Mouse (Mus musculus): ENCODE data around the gene Alx3.
A peak's percentile ranks its signal among the peaks of the same experiment; 100 is the strongest.
"Not testable (repeated sequence)": the region's sequence is repeated elsewhere in the genome, so short reads cannot be mapped to it uniquely, and the experiment has no call there.

Alx3 gene

GRCm38 (mm10) chr3:107624424-107624823 is 29.6 kb downstream of the Alx3 start:
- DNase-seq (ENCODE audit: low read depth, low spot score), result no peak

- DNase-seq (ENCODE audit: low read depth, low spot score), result no peak
These were observed 30.7 kb downstream of the Alx3 start for GRCm38 (mm10) chr3:107625536-107625935.

- no peak for DNase-seq (ENCODE audit: low read depth, low spot score)
These were observed 31.9 kb downstream of the Alx3 start for GRCm38 (mm10) chr3:107626751-107627150.

- DNase-seq (ENCODE audit: low read depth, low spot score), result no peak
These were observed 32.8 kb downstream of the Alx3 start for GRCm38 (mm10) chr3:107627641-107628040.

- no peak for DNase-seq (ENCODE audit: low read depth, low spot score)
These were observed 33.7 kb downstream of the Alx3 start for GRCm38 (mm10) chr3:107628551-107628950.

- no peak for DNase-seq (ENCODE audit: low read depth, low spot score)
These were observed 34.6 kb downstream of the Alx3 start for GRCm38 (mm10) chr3:107629411-107629810.

- DNase-seq (ENCODE audit: low read depth, low spot score), result no peak
These were observed 36.1 kb downstream of the Alx3 start, which contains the start of gene Gm10961 for GRCm38 (mm10) chr3:107630682-107631522. Gene Gm10961, plus strand, starts transcription at chr3:107631322.

DNA sequence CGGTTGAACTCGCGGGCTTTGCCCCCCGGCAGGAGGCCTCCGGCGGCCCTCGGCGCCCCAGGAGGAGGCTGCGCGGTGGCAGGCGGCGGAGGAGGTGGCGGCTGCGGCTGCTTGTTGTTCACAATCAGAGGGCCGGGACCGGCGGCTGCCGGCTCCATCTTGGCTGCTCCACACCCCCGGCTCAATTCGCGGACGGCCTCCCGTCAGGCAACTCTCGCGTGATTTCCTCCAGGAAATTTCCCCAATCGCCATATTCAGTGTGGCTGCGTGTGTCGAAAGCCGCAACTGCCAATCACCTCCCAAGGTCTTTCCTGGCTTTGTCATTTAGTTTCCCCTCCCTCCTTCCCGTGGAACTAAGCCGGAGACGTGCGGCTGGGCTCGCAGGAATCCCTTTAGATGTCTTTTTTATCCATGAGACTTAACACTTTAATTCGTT is 36.7 kb downstream of the Alx3 start, which contains the start of gene Strip1:
Gene Strip1 (minus strand): TSS at position 172 of the 436 bp plus-strand sequence.
- DNase-seq (ENCODE audit: low read depth, low spot score), result peak; percentile 95

GRCm38 (mm10) chr3:107632786-107633185 is 38.0 kb downstream of the Alx3 start:
- DNase-seq (ENCODE audit: low read depth, low spot score), result no peak

GRCm38 (mm10) chr3:107633906-107634305 is 39.1 kb downstream of the Alx3 start:
- no peak for DNase-seq (ENCODE audit: low read depth, low spot score)

- DNase-seq (ENCODE audit: low read depth, low spot score), result no peak
These were observed 41.0 kb downstream of the Alx3 start for GRCm38 (mm10) chr3:107635836-107636235.

GRCm38 (mm10) chr3:107636236-107636635 is 41.4 kb downstream of the Alx3 start:
- no peak for DNase-seq (ENCODE audit: low read depth, low spot score)

DNA sequence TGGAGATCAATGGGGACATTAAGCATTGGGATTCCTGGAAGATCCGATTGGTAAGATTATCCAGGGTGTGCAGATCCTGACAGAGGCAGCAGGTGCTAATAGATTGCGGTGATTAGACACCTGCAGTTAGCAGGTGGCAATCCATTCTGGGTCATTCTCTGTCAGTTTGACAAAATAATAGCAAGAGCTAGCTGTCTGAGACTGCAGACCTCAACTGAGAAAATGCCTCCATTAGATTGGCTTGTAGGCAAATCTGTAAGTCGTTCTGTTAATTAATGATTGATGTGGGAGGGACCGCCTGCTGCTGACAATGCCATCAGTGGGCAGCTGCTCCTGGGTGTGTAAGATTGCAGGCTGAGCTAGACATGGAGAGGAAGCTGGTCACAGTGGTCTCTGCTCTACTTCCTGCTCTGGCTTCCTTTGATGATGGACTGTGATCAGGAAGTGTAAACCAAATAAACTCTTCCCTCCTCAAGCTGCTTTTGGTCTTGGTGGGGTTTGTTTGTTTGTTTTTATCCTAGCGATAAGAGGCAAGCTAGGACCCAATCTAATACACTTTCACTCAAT is 42.9 kb downstream of the Alx3 start:
- DNase-seq (ENCODE audit: low read depth, low spot score), result no peak

GRCm38 (mm10) chr3:107646947-107647346 is 52.1 kb downstream of the Alx3 start:
- no peak for DNase-seq (ENCODE audit: low read depth, low spot score)

DNA sequence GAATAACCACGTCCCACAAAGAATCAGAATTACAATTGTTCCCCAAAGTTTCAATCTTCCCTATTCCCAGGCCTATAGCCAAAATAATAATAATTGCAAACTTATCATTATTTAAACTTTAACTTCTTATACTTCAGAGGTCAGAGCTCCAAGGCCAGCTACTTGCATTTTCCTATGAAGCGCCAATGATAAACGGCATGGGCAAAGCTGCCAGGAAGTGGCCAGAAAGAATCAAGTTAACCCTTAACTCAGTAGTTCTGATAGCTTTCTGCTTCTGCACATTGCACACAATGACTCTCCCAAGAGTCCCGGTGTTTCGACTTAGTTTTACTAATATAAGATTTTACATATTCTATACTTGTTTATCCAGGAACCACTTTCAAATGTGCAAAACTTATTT is 55.4 kb downstream of the Alx3 start:
- not testable (repeated sequence) for DNase-seq (ENCODE audit: low read depth, low spot score)

DNA sequence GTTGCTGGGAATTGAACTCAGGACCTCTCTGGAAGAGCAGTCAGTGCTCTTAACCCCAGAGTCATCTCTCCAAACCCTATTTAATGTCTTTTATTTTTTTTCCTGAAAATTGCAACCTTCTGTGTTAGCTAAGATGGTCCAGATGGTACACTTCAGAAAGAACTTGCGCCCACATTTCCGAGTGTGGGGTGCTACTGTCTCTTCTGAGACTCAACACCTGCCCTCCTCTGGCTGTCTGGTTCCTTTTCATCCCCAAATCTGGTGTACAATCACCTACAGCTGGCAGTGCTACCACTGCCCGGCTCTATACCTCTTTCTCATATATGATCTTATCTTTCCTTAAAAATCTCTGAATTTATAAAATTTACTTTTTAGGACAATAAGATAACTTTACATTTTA is 58.1 kb downstream of the Alx3 start:
- DNase-seq (ENCODE audit: low read depth, low spot score), result no peak

GRCm38 (mm10) chr3:107654861-107655260 is 60.0 kb downstream of the Alx3 start:
- no peak for DNase-seq (ENCODE audit: low read depth, low spot score)

Measured in skeletal muscle tissue, adult 2 months (tissue).